Mouse (Mus musculus) small intestine, adult 2 months (tissue): Measurements from ENCODE around the gene Rtbdn. TPM values are rescaled to one million over a fixed set of nuclear protein-coding genes. Genes with fewer than 3 reads are reported as not detected.

Source experiments
- H3K27ac ChIP-seq: fragments of 200-500 bp; 2 replicates; pipeline ENCODE4 v1.5.1; 2012; ENCODE audit warnings: low read depth, low read length, control low read depth, inconsistent platforms; ENCODE audit not compliant: insufficient read depth
- H3K27me3 ChIP-seq: fragments of 200-500 bp; 2 replicates; pipeline ENCODE4 v1.6.1; 2012; ENCODE audit warnings: mild to moderate bottlenecking, moderate library complexity, low read length, inconsistent platforms; ENCODE audit not compliant: control insufficient read depth, insufficient read depth
- H3K36me3 ChIP-seq: fragments of 200-500 bp; 2 replicates; pipeline ENCODE4 v1.6.1; 2012; ENCODE audit warnings: mild to moderate bottlenecking, low read length, control low read depth, inconsistent platforms; ENCODE audit not compliant: control insufficient read depth, insufficient read depth
- H3K4me1 ChIP-seq: fragments of 200-500 bp; 2 replicates; pipeline ENCODE4 v1.6.1; 2012; ENCODE audit warnings: low read length, inconsistent platforms, mixed read lengths; ENCODE audit not compliant: control insufficient read depth, insufficient read depth, insufficient read length
- H3K4me3 ChIP-seq: fragments of 200-500 bp; 2 replicates; pipeline ENCODE4 v1.5.1; 2012; ENCODE audit warnings: low read depth, mild to moderate bottlenecking, control low read depth, inconsistent platforms, low read length, moderate library complexity
- CTCF ChIP-seq: fragments of 200-500 bp; IDR thresholded peaks from 2 replicates; pipeline ENCODE4 v1.5.1; 2012; ENCODE audit warnings: low read depth, mild to moderate bottlenecking, control low read depth, inconsistent platforms, low read length, moderate library complexity, mixed read lengths; ENCODE audit not compliant: insufficient replicate concordance, insufficient read length; ENCODE audit errors: extremely low read depth
- POLR2A ChIP-seq: fragments of 200-500 bp; IDR thresholded peaks from 2 replicates; pipeline ENCODE4 v1.6.1; 2012; ENCODE audit warnings: low read depth, mild to moderate bottlenecking, control low read depth, inconsistent platforms, low read length, moderate library complexity
- WGBS: fragments of 180-500 bp; shearing (Covaris S2); methylation state at CpG from one replicate; pipeline ENCODE4 v1.1.7; 2018; 5-methylcytosine and 5-hydroxymethylcytosine counted together
- polyA plus RNA-seq: library from polyadenylated mRNA; depleted of rRNA; stranded (reverse); fragments of >200 nt; gene quantifications from 2 replicates; pipeline ENCODE4 v1.2.3, GENCODE M21; 2012

The Rtbdn gene
- polyA plus RNA-seq, 1 experiment: 0.15 TPM

- Histone ChIP-seq H3K4me1 (peaks cover 16% of the 10 kb centered on the region), H3K27ac (peak overlapping the region; percentile 94), H3K4me3 (peak overlapping the region; percentile 92), H3K36me3 (peaks cover 8% of the 10 kb centered on the region), H3K27me3 (no peaks in the 10 kb centered on the region)
- peak; percentile 86 for TF ChIP-seq POLR2A
- TF ChIP-seq CTCF: no peak
- under 1% methylated on average over 61 of the region's 61 CpGs for WGBS
Observed at GRCm38 (mm10) chr8:84976031-84976762, 29.4 kb downstream of the Rtbdn start.

- Histone ChIP-seq H3K4me1 (peaks cover 21% of the 10 kb centered on the region), H3K27ac (peak overlapping the region; percentile 94)
Observed at GRCm38 (mm10) chr8:84976763-84977434, 30.1 kb downstream of the Rtbdn start.

GRCm38 (mm10) chr8:84977435-84978247 lies 30.9 kb downstream of the Rtbdn start:
- under 1% methylated on average over 70 of the region's 70 CpGs for WGBS
- TF ChIP-seq POLR2A: peak; percentile 33; the same call in 1 of the 2 replicates
- no peak for TF ChIP-seq CTCF
- Histone ChIP-seq H3K36me3 (0 out of 2 replicates have a peak, but pooled peaks cover 4% of the 10 kb centered on the region), H3K27ac (peak overlapping the region; percentile 94), H3K27me3 (no peaks in the 10 kb centered on the region), H3K4me1 (peaks cover 29% of the 10 kb centered on the region), H3K4me3 (peak overlapping the region; percentile 92)

More at GRCm38 (mm10) chr8:84976763-84977434, 30.1 kb downstream of the Rtbdn start:
- WGBS: 1% methylated on average over 25 of the region's 25 CpGs
- TF ChIP-seq CTCF (no peak), POLR2A (no peak)
- Histone ChIP-seq H3K4me3 (peak overlapping the region; percentile 92), H3K36me3 (peaks cover 4% of the 10 kb centered on the region; the same call in 1 of the 2 replicates), H3K27me3 (no peaks in the 10 kb centered on the region)

- peaks cover 32% of the 10 kb centered on the region for H3K4me1 ChIP-seq
- TF ChIP-seq CTCF (no peak), POLR2A (peak; percentile 100)
- H3K36me3 ChIP-seq: no peaks in the 10 kb centered on the region
- H3K4me3 ChIP-seq: peak within 1 kb of the TSS; percentile 92
- H3K27ac ChIP-seq: peak within 1 kb of the TSS; percentile 99
- no peaks in the 10 kb centered on the region for H3K27me3 ChIP-seq
- WGBS: under 1% methylated on average over 63 of the region's 63 CpGs
Observed at GRCm38 (mm10) chr8:84978248-84978940, 31.6 kb downstream of the Rtbdn start, which contains the start of gene Junb. Gene Junb (minus strand): TSS chr8:84978718.

- H3K27me3 ChIP-seq: no peaks in the 10 kb centered on the region
- WGBS: under 1% methylated on average over 42 of the region's 42 CpGs
- H3K27ac ChIP-seq: peak overlapping the region; percentile 99
- H3K4me3 ChIP-seq: peak overlapping the region; percentile 67
- peak; percentile 43; the same call in 1 of the 2 replicates for TF ChIP-seq POLR2A
- TF ChIP-seq CTCF: no peak
- H3K4me1 ChIP-seq: peaks cover 42% of the 10 kb centered on the region
- H3K36me3 ChIP-seq: no peaks in the 10 kb centered on the region
Observed at GRCm38 (mm10) chr8:84979599-84980421, 33.0 kb downstream of the Rtbdn start.
